Mouse (Mus musculus): ENCODE results near the gene Fgfr2. TPM values are rescaled to one million over a fixed set of nuclear protein-coding genes. Genes with fewer than 3 reads are reported as not detected.
"Not testable (repeated sequence)": the region's sequence is repeated elsewhere in the genome, so short reads cannot be mapped to it uniquely, and the experiment has no call there.

Gene Fgfr2
- total RNA-seq, 2 experiments from 2014 or later, result 1.5 to 1.7 TPM

DNA sequence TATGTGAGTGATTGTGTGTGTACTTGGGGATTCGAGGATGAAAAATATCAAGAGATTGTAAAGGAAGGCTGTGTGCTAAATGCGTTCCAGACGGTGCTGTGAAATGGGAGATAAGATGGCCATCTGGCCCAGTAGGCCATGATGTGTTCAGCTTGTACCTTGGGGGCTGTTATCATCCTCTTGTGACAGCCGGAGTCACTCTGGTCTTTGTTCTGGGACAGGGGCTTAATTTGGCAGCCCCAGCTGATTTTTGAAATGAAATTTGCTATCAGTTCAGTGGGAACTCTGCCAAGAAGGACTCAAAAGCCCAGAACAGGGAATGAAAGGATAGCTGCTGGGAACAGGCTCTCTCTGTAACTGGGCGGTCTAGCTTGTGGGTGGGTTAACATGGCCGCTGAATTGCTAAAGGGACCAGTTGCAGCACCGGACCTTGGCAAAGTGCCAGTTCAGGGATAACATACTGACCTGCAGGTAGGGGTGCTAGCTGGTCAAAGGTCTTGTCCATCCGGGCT, 2453.7 kb downstream of the Fgfr2 start:
- DNase-seq, result peak; percentile 69 to 70
- intact Hi-C loops (cut with DNase I), result no loop called here

GRCm38 (mm10) chr7:130668729-130669281, 2454.3 kb downstream of the Fgfr2 start:
- DNase-seq, result no peak
- intact Hi-C loops (cut with DNase I), result no loop called here

DNA sequence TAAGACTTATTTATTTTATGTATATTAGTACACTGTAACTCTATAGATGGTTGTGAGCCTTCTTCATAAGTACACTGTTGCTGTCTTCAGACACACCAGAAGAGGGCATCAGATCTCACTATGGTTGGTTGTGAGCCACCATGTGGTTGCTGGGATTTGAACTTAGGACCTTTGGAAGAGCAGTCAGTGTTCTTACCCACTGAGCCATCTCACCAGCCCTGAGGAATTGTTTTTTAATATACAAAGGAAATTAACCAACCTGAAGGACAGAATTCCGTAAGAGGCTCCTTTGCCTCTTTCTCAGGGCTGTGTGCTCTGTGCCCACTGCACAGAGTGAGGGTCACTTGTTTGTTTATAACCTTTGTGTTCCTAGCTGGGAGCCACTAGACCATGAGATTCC, 2455.1 kb downstream of the Fgfr2 start:
- DNase-seq; intact Hi-C loops (cut with DNase I): not testable (repeated sequence)

- intact Hi-C loops (cut with DNase I), result no loop called here
- DNase-seq, result no peak
Observed at GRCm38 (mm10) chr7:130665358-130665757, 2457.8 kb downstream of the Fgfr2 start.

DNA sequence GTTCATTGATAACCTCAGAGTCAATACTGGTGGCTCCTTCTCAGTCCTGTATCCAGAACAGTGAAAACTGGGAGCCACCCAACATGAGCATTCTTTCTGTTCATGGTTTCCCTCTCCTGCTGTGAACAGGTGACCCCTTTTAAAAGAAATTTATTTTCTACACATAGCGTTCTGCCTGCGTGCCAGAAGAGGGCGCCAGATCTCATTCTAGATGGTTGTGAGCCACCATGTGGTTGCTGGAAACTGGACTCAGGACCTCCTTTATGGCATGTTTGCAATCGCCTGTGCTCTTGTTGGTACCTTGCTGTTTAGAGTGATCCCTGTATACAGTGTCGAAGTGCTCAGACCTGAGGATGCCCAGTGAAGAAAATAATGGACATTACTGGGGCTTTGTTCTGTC, 2458.5 kb downstream of the Fgfr2 start:
- intact Hi-C loops (cut with DNase I), result no loop called here
- no peak for DNase-seq

GRCm38 (mm10) chr7:130664037-130664436, 2459.1 kb downstream of the Fgfr2 start:
- intact Hi-C loops (cut with DNase I), result no loop called here

GRCm38 (mm10) chr7:130662869-130663268, 2460.3 kb downstream of the Fgfr2 start:
- intact Hi-C loops (cut with DNase I), result no loop called here
- no peak for DNase-seq

More at GRCm38 (mm10) chr7:130664037-130664436, 2459.1 kb downstream of the Fgfr2 start:
- no peak for DNase-seq

DNA sequence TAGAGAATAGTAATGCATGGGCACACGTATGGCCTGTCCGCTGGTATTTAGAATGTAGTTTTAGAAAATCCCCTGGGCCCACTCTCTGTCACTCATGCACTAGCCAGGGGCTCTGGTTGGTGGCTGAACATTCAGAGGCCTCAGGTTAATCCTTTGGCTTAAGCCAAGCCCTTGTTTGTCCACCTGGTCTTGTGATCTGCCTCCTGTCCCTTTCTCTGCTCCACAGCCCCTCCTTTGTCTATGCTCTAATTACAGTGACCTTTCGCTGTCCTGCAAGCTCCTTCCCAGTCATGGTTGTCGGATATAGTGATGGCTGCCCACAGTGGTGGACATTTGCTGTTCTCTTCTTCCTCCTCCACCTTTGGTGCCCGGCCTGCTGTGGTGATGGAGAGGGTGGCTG, 2460.9 kb downstream of the Fgfr2 start:
- DNase-seq, result no peak
- intact Hi-C loops (cut with DNase I), result no loop called here

GRCm38 (mm10) chr7:130659129-130659528, 2464.0 kb downstream of the Fgfr2 start:
- intact Hi-C loops (cut with DNase I), result no loop called here
- no peak for DNase-seq

DNA sequence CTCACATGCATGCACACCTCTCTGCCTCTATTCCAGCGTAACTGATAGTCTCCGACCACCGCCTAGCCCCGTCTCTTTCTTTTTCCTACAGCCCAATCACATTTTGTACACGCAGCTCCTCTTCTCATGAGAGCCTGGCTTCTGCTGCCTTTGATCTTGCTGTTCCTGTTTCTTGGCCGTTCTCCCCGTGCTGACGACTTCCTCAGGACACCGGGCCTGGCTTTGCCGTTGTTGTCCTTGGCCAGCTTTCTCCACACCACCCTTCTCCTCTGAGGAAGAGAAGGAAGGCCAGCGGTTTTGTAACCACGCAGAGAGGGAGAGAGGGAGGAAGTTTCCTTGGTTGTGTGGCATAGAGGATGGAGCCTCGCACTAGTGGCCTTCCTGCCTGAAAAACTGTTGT, 2465.4 kb downstream of the Fgfr2 start:
- DNase-seq, result peak; percentile 85 to 88
- intact Hi-C loops (cut with DNase I), result loop anchor here (2.0 kb wide), 1 partner anchor 13 kb away; no protein-coding TSS in a partner anchor

- intact Hi-C loops (cut with DNase I), result loop anchor here (2.0 kb wide), 1 partner anchor 14 kb away; no protein-coding TSS in a partner anchor
- DNase-seq, result no peak
Observed at GRCm38 (mm10) chr7:130656965-130657364, 2466.2 kb downstream of the Fgfr2 start.

DNA sequence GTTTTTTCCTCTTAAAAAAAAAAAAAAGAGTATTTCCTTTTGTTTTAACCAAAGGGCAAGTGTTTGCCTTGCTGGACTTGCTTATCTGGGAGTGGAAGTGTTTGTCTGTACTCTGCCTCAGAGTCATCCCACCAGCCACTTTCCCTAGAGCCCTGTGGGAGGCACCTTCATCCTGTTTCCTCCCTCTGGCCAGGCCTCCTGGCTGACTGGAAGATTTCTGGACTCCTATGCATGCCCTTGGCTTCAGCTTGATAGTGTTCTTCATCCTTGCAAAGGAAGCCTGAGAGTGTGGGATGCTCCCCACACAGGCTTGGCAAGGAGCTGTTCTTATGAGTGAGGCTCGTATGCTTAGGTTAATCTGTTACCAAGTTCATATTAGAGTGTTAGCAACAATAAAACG, 2468.6 kb downstream of the Fgfr2 start:
- intact Hi-C loops (cut with DNase I), result loop anchor here (5.0 kb wide), 1 partner anchor 107 kb away; no protein-coding TSS in a partner anchor
- DNase-seq, result peak; percentile 62 to 64

GRCm38 (mm10) chr7:130653036-130653555, 2470.1 kb downstream of the Fgfr2 start:
- intact Hi-C loops (cut with DNase I), result loop anchor here (5.0 kb wide), 1 partner anchor 106 kb away; no protein-coding TSS in a partner anchor

GRCm38 (mm10) chr7:130650621-130651020, 2472.5 kb downstream of the Fgfr2 start:
- DNase-seq, result no peak
- intact Hi-C loops (cut with DNase I), result loop anchor here (5.0 kb wide), 1 partner anchor 103 kb away; no protein-coding TSS in a partner anchor

More at GRCm38 (mm10) chr7:130653036-130653555, 2470.1 kb downstream of the Fgfr2 start:
- DNase-seq, result no peak

GRCm38 (mm10) chr7:130649257-130649656, 2473.9 kb downstream of the Fgfr2 start:
- intact Hi-C loops (cut with DNase I), result no loop called here
- DNase-seq, result peak in 1 of 2 experiments; percentile 49

GRCm38 (mm10) chr7:130648061-130648460, 2475.1 kb downstream of the Fgfr2 start:
- intact Hi-C loops (cut with DNase I), result no loop called here
- no peak for DNase-seq

- intact Hi-C loops (cut with DNase I), result loop anchor here (2.0 kb wide), 1 partner anchor 24 kb away; no protein-coding TSS in a partner anchor
- DNase-seq, result peak; percentile 81 to 82
Observed at GRCm38 (mm10) chr7:130646762-130647139, 2476.4 kb downstream of the Fgfr2 start.

GRCm38 (mm10) chr7:130645994-130646761, 2477.0 kb downstream of the Fgfr2 start:
- intact Hi-C loops (cut with DNase I), result loop anchor here (2.0 kb wide), 1 partner anchor 25 kb away; no protein-coding TSS in a partner anchor
- peak; percentile 80 to 89 for DNase-seq

DNA sequence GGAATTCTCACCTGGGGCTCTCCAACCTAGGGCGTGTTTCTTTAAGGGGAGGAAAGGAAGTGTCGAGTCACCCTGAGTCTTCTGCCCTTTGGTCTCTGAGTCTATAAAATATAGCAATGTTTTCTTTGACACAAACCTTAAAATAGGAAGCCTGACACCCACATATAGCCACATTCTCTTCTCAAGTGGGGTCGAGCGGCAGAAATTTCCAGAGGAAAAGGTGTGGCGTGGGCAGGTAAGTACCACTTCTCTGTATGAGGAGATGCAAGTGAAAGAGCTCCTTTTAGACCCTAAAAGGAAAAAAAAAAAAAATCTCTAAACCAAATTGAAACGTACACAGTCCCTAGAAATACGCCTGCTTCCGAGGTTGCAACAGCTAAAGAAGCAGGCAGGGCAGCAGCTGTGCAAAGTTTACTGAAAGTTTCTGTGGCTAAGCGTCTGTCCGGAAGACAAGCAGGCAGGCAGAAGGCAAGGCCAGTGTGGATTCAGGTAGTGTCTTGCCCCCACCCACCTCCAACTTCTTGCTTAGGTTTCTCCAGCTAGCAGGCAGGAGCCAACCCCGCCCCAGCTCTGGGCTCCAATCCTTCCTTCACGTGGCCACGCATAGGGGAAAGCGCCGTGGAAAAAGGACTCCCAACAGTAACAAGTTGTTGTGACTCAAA, 2477.7 kb downstream of the Fgfr2 start:
- intact Hi-C loops (cut with DNase I), result no loop called here
- no peak for DNase-seq

DNA sequence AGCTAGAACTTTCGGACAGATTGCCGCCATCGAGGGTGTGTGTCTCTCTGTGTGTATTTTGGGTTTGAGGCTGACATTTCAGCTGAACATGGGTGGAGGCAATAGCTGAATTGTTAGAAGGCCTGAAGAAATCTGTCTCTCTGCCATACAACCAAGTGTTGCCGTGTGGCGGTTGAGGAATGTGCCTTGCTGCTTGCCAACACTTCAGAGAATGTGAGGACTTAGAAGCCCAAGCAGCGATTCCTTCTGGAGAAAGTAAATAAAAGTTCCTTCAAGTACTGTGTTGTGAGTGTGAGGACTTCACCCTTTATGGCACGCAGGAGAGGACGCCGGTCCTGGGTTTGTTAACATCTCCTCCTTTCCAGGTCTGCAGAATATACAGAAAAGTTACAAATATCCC, 2482.5 kb downstream of the Fgfr2 start:
- intact Hi-C loops (cut with DNase I), result no loop called here
- DNase-seq, result no peak

- no peak for DNase-seq
- intact Hi-C loops (cut with DNase I), result no loop called here
Observed at GRCm38 (mm10) chr7:130637811-130638210, 2485.3 kb downstream of the Fgfr2 start.
